Mouse (Mus musculus): ENCODE measurements around the gene Slc5a4b.

Slc5a4b gene

GRCm38 (mm10) chr10:76025470-76026190 lies 85.1 kb downstream of the Slc5a4b start:
- H3K4me1 ChIP-seq (replicated peaks; ENCODE audit: low read depth, low read length): peaks cover 55% of the 10 kb centered on the region
- TF ChIP-seq CTCF (conservative IDR thresholded peaks at IDR 0.05; ENCODE audit: low read length): no peak
- no peak for TF ChIP-seq POU5F1 (IDR thresholded peaks at IDR 0.05; ENCODE audit: borderline replicate concordance, low read length)
- no peak for TF ChIP-seq NANOG (IDR thresholded peaks at IDR 0.05; ENCODE audit: borderline replicate concordance, low read length)
- peaks cover 18% of the 10 kb centered on the region for H3K9me3 ChIP-seq (ENCODE audit: low read length)
- no peaks in the 10 kb centered on the region for H3K27me3 ChIP-seq (ENCODE audit: insufficient read depth, low read length)
- H3K36me3 ChIP-seq (ENCODE audit: insufficient read depth, low read length): no peaks in the 10 kb centered on the region
- peak overlapping the region; percentile 70 for H3K4me3 ChIP-seq (replicated peaks; ENCODE audit: low read length)

DNA sequence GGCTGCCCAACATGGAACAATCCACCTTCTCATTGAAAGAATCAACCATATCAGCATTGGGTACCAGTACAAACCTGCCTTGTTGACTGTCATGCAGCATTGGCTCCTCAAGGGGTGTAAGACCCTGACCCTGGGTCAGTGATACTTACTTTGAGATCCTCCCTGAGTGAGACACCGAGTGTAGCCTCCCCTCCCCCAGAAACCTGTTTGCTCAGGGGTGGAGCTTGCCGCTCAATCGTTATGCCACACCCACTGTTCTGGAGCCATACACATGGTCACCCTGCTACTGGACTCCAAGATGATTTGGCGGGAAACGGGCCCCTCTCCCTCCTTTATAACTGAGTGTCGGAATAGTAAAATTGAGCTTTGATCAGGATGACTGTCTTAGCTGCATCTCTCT lies 86.8 kb downstream of the Slc5a4b start:
- Histone ChIP-seq H3K36me3 (ENCODE audit: insufficient read depth, low read length) (no peaks in the 10 kb centered on the region), H3K4me3 (replicated peaks; ENCODE audit: low read length) (peak overlapping the region; percentile 53), H3K27me3 (ENCODE audit: insufficient read depth, low read length) (no peaks in the 10 kb centered on the region), H3K9me3 (ENCODE audit: low read length) (peaks cover 27% of the 10 kb centered on the region), H3K4me1 (replicated peaks; ENCODE audit: low read depth, low read length) (peaks cover 38% of the 10 kb centered on the region)
- TF ChIP-seq POU5F1 (IDR thresholded peaks at IDR 0.05; ENCODE audit: borderline replicate concordance, low read length): no peak
- no peak for TF ChIP-seq NANOG (IDR thresholded peaks at IDR 0.05; ENCODE audit: borderline replicate concordance, low read length)
- no peak for TF ChIP-seq CTCF (conservative IDR thresholded peaks at IDR 0.05; ENCODE audit: low read length)

DNA sequence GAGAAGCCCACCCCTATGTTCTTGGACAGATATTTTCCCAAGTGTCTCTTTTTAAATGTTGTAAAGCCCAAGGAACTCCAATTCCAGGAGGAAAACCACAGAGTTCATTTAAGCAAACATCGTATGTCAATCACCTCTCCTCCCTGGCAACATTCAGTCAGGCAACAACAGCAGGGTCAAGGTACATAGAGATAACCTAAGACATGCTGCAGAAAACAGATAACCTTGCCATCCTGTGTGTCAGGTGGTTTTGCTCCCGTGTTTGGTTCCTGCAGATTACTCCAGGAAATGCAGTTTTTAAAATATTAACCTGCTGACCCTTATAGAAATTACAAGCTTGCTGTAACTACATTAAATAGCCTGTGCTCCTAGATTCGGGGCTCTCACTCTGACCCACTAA lies 89.0 kb downstream of the Slc5a4b start:
- no peaks in the 10 kb centered on the region for H3K36me3 ChIP-seq (ENCODE audit: insufficient read depth, low read length)
- H3K27me3 ChIP-seq (ENCODE audit: insufficient read depth, low read length): no peaks in the 10 kb centered on the region
- H3K4me3 ChIP-seq (replicated peaks; ENCODE audit: low read length): no peak overlapping the region
- H3K9me3 ChIP-seq (ENCODE audit: low read length): peaks cover 31% of the 10 kb centered on the region
- peaks cover 23% of the 10 kb centered on the region for H3K4me1 ChIP-seq (replicated peaks; ENCODE audit: low read depth, low read length)
- TF ChIP-seq CTCF (conservative IDR thresholded peaks at IDR 0.05; ENCODE audit: low read length): no peak

DNA sequence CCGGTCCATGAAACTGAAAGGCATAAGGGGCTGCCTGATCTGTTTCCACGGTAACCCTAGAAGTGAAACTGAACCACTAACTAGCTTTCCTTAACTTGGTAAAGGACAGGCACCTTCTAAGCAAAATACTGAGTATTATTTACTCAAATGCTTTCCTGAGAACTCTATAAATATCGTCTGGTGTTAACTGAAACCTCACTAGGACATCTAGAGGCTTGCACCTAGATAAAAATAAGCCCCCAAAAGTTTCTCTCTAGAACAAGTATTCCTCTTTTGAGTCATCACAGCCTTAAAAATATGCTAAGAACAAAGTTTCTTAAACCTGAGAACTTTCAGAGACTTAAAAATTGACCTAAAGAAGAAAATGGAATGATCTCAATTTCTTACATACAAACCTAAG lies 93.9 kb downstream of the Slc5a4b start:
- H3K9me3 ChIP-seq (ENCODE audit: low read length): peaks cover 20% of the 10 kb centered on the region
- H3K36me3 ChIP-seq (ENCODE audit: insufficient read depth, low read length): no peaks in the 10 kb centered on the region
- no peaks in the 10 kb centered on the region for H3K27me3 ChIP-seq (ENCODE audit: insufficient read depth, low read length)
- H3K4me1 ChIP-seq (replicated peaks; ENCODE audit: low read depth, low read length): no peaks in the 10 kb centered on the region
- H3K4me3 ChIP-seq (replicated peaks; ENCODE audit: low read length): no peak overlapping the region
- TF ChIP-seq NANOG (IDR thresholded peaks at IDR 0.05; ENCODE audit: borderline replicate concordance, low read length) (no peak), POU5F1 (IDR thresholded peaks at IDR 0.05; ENCODE audit: borderline replicate concordance, low read length) (no peak), CTCF (conservative IDR thresholded peaks at IDR 0.05; ENCODE audit: low read length) (no peak)

GRCm38 (mm10) chr10:76012922-76013321 lies 97.8 kb downstream of the Slc5a4b start:
- peaks cover 19% of the 10 kb centered on the region for H3K4me1 ChIP-seq (replicated peaks; ENCODE audit: low read depth, low read length)
- H3K36me3 ChIP-seq (ENCODE audit: insufficient read depth, low read length): no peaks in the 10 kb centered on the region
- no peaks in the 10 kb centered on the region for H3K27me3 ChIP-seq (ENCODE audit: insufficient read depth, low read length)
- no peak overlapping the region for H3K4me3 ChIP-seq (replicated peaks; ENCODE audit: low read length)
- TF ChIP-seq CTCF (conservative IDR thresholded peaks at IDR 0.05; ENCODE audit: low read length) (no peak), POU5F1 (IDR thresholded peaks at IDR 0.05; ENCODE audit: borderline replicate concordance, low read length) (no peak), NANOG (IDR thresholded peaks at IDR 0.05; ENCODE audit: borderline replicate concordance, low read length) (no peak)
- peaks cover 9% of the 10 kb centered on the region; the same call in 1 of the 2 replicates for H3K9me3 ChIP-seq (ENCODE audit: low read length)

GRCm38 (mm10) chr10:76009812-76010211 lies 100.9 kb downstream of the Slc5a4b start:
- no peak for TF ChIP-seq NANOG (IDR thresholded peaks at IDR 0.05; ENCODE audit: borderline replicate concordance, low read length)
- TF ChIP-seq POU5F1 (IDR thresholded peaks at IDR 0.05; ENCODE audit: borderline replicate concordance, low read length): no peak
- TF ChIP-seq CTCF (conservative IDR thresholded peaks at IDR 0.05; ENCODE audit: low read length): no peak
- Histone ChIP-seq H3K4me3 (replicated peaks; ENCODE audit: low read length) (no peak overlapping the region), H3K36me3 (ENCODE audit: insufficient read depth, low read length) (0 out of 2 replicates have a peak, but pooled peaks cover 4% of the 10 kb centered on the region), H3K4me1 (replicated peaks; ENCODE audit: low read depth, low read length) (peaks cover 26% of the 10 kb centered on the region), H3K9me3 (ENCODE audit: low read length) (no peaks in the 10 kb centered on the region), H3K27me3 (ENCODE audit: insufficient read depth, low read length) (no peaks in the 10 kb centered on the region)

Measured in E14TG2a.4 (cell line).